Mouse (Mus musculus): ENCODE measurements at regions not wholly inside any gene's neighbourhood (a gene's known extent, or its start where the extent isn't known, plus 50 kb on each side); places are given as distances from the start of the nearest gene placed in this dataset.
A peak's percentile ranks its signal among the peaks of the same experiment; 100 is the strongest.

GRCm38 (mm10) chr6:148534364-148534763, 90.2 kb upstream of the Tmtc1 start:
- no peaks in the 10 kb centered on the region for H3K36me3 ChIP-seq (replicated peaks in 1 of 2; ENCODE audit: control insufficient read depth in 1 of 2, insufficient read depth in 1 of 2, low read length in 1 of 2)
- TF ChIP-seq KAT2A (IDR thresholded peaks at IDR 0.05; ENCODE audit: insufficient replicate concordance, low read length) (no peak), EP300 (IDR thresholded peaks at IDR 0.05; ENCODE audit: low read length) (peak; percentile 35; the same call in 1 of the 2 replicates)
- in situ Hi-C loops (cut with MboI; ENCODE audit: low pct_ligation_motif_present, low pct_unique_long_range_greater_than_20kb, low sequenced_read_pairs) (no loop called here), dilution Hi-C loops (cut with MboI; ENCODE audit: extremely low pct_ligation_motif_present, extremely low pct_unique_long_range_greater_than_20kb, low sequenced_read_pairs) (no loop called here)
- H3K27ac ChIP-seq (ENCODE audit: insufficient read depth, low read depth): no peak overlapping the region
- no peaks in the 10 kb centered on the region for H3K79me2 ChIP-seq (replicated peaks; ENCODE audit: control insufficient read depth, extremely low read depth, insufficient read depth, poor library complexity, severe bottlenecking)
- no peak for DNase-seq (ENCODE audit: extremely low read depth)
- H3K4me2 ChIP-seq (ENCODE audit: insufficient read depth, low read depth, poor library complexity, severe bottlenecking): no peak overlapping the region
- H3K9me3 ChIP-seq (replicated peaks; ENCODE audit: low read length): no peaks in the 10 kb centered on the region
- H3K27me3 ChIP-seq (replicated peaks): no peaks in the 10 kb centered on the region
- no peak overlapping the region for H3K9ac ChIP-seq (ENCODE audit: insufficient read depth, low read depth)
- H3K4me3 ChIP-seq (replicated peaks in 1 of 3; ENCODE audit: low read depth in 2 of 3, low read length in 2 of 3, poor library complexity in 1 of 3): no peak overlapping the region
- peaks cover 0 to 10% of the 10 kb centered on the region in 2 experiments; a peak in 2 of 4 replicates for H3K4me1 ChIP-seq (ENCODE audit: control insufficient read depth in 1 of 2, insufficient read depth in 2 of 2)

- Histone ChIP-seq H3K36me3 (replicated peaks in 1 of 2; ENCODE audit: control insufficient read depth in 1 of 2, insufficient read depth in 1 of 2, low read length in 1 of 2) (no peaks in the 10 kb centered on the region), H3K27ac (ENCODE audit: insufficient read depth, low read depth) (no peak overlapping the region), H3K4me2 (ENCODE audit: insufficient read depth, low read depth, poor library complexity, severe bottlenecking) (no peak overlapping the region), H3K9me3 (replicated peaks; ENCODE audit: low read length) (no peaks in the 10 kb centered on the region), H3K4me3 (replicated peaks in 1 of 3; ENCODE audit: low read depth in 2 of 3, low read length in 2 of 3, poor library complexity in 1 of 3) (no peak overlapping the region), H3K27me3 (replicated peaks) (no peaks in the 10 kb centered on the region), H3K4me1 (ENCODE audit: control insufficient read depth in 1 of 2, insufficient read depth in 2 of 2) (peaks cover 0 to 10% of the 10 kb centered on the region in 2 experiments; a peak in 2 of 4 replicates), H3K79me2 (replicated peaks; ENCODE audit: control insufficient read depth, extremely low read depth, insufficient read depth, poor library complexity, severe bottlenecking) (no peaks in the 10 kb centered on the region), H3K9ac (ENCODE audit: insufficient read depth, low read depth) (no peak overlapping the region)
- TF ChIP-seq MXI1 (IDR thresholded peaks at IDR 0.05; ENCODE audit: low read depth, low read length): no peak
- no peak for TF ChIP-seq MYC (IDR thresholded peaks at IDR 0.05; ENCODE audit: low read depth, low read length)
- TF ChIP-seq NRF1 (IDR thresholded peaks at IDR 0.05; ENCODE audit: low read depth, low read length): no peak
- TF ChIP-seq CHD2 (IDR thresholded peaks at IDR 0.05; ENCODE audit: low read length): no peak
- no peak for TF ChIP-seq MEF2A (IDR thresholded peaks at IDR 0.05; ENCODE audit: borderline replicate concordance, low read depth, low read length)
- TF ChIP-seq TCF12 (IDR thresholded peaks at IDR 0.05; ENCODE audit: low read depth, low read length): no peak
- TF ChIP-seq GABPA (IDR thresholded peaks at IDR 0.05; ENCODE audit: insufficient replicate concordance, low read depth, low read length): no peak
- no peak for TF ChIP-seq ELF1 (IDR thresholded peaks at IDR 0.05; ENCODE audit: low read depth, low read length)
- no peak for TF ChIP-seq USF1 (IDR thresholded peaks at IDR 0.05; ENCODE audit: low read depth, low read length)
- no peak for TF ChIP-seq MAFK (IDR thresholded peaks at IDR 0.05; ENCODE audit: insufficient replicate concordance, low read length)
- TF ChIP-seq MAX (IDR thresholded peaks at IDR 0.05; ENCODE audit: low read length): no peak
- no peak for TF ChIP-seq EP300 (IDR thresholded peaks at IDR 0.05; ENCODE audit: low read length)
- no peak for TF ChIP-seq ZMIZ1 (IDR thresholded peaks at IDR 0.05; ENCODE audit: low read depth, low read length)
- no peak for TF ChIP-seq ETS1 (conservative IDR thresholded peaks at IDR 0.05; ENCODE audit: low read depth, low read length)
- TF ChIP-seq BHLHE40 (IDR thresholded peaks at IDR 0.05; ENCODE audit: low read depth, low read length): no peak
- no peak for TF ChIP-seq KAT2A (IDR thresholded peaks at IDR 0.05; ENCODE audit: insufficient replicate concordance, low read length)
- dilution Hi-C loops (cut with MboI; ENCODE audit: extremely low pct_ligation_motif_present, extremely low pct_unique_long_range_greater_than_20kb, low sequenced_read_pairs): no loop called here
- no peak for DNase-seq (ENCODE audit: extremely low read depth)
- in situ Hi-C loops (cut with MboI; ENCODE audit: low pct_ligation_motif_present, low pct_unique_long_range_greater_than_20kb, low sequenced_read_pairs): no loop called here
These were observed 86.9 kb upstream of the Tmtc1 start for GRCm38 (mm10) chr6:148531068-148531467.
